17 mouse cellular contexts compared by ENCODE assay signal in genomic region chr8:110944276-110944876, GRCm38 (mm10). TPM values are rescaled to one million over a fixed set of nuclear protein-coding genes. Genes with fewer than 3 reads are reported as not detected.
DNase-seq lines count a peak whose midpoint lies in the region; ATAC-seq and TF ChIP-seq lines count a peak whose summit lies in the region.
"Had no signal": no experiment of that assay in that cellular context is flagged by ENCODE, and none has a peak within 500 bp of the region (broad histone marks: within the 10 kb centered on the region; RNA-seq: fewer than 3 reads in every experiment).

No protein-coding gene starts in this region.

- WGBS in heart, embryonic 10.5 days, result 79% methylated on average over 7 of the region's 7 CpGs
- WGBS in heart, embryonic 13.5 days, result 76% methylated on average over 7 of the region's 7 CpGs

- ATAC-seq in heart, embryonic 13.5 days (ENCODE audit: extremely low read depth, insufficient number of reproducible peaks, low FRiP score, low TSS enrichment), result no peak
- ATAC-seq in CD4-positive, CD25-positive, alpha-beta regulatory T cell, adult 4 months, result no peak
- ATAC-seq: intestine, postnatal 0 days had no signal

- peak overlapping the region; percentile 33; the same call in 1 of the 2 replicates for H3K9ac ChIP-seq in heart, embryonic 13.5 days
- H3K9ac ChIP-seq: embryonic facial prominence, embryonic 13.5 days; hindbrain, embryonic 12.5 days; lung, embryonic 14.5 days; neural tube, embryonic 13.5 days had no signal

- peaks cover 57% of the 10 kb centered on the region for H3K4me1 ChIP-seq in heart, embryonic 10.5 days
- peaks cover 76% of the 10 kb centered on the region for H3K4me1 ChIP-seq in heart, embryonic 13.5 days

- no peak for TF ChIP-seq POLR2A in myocyte (IDR thresholded peaks at IDR 0.05; ENCODE audit: insufficient read length, low read depth)

- peak overlapping the region; percentile 62; the same call in 1 of the 2 replicates for H3K27ac ChIP-seq in heart, embryonic 10.5 days
- H3K27ac ChIP-seq in heart, embryonic 13.5 days (replicated peaks), result peak overlapping the region; percentile 78
- H3K27ac ChIP-seq: embryonic facial prominence, embryonic 13.5 days; hindbrain, embryonic 12.5 days; neural tube, embryonic 13.5 days had no signal

- H3K79me2 ChIP-seq in myocyte (ENCODE audit: control insufficient read depth, insufficient read depth), result peaks cover 19% of the 10 kb centered on the region

- H3K4me2 ChIP-seq in heart, embryonic 13.5 days, result peak overlapping the region; percentile 28; the same call in 1 of the 2 replicates
- peak overlapping the region; percentile 18 for H3K4me2 ChIP-seq in myocyte (ENCODE audit: low read depth)
- H3K4me2 ChIP-seq: embryonic facial prominence, embryonic 13.5 days; hindbrain, embryonic 12.5 days; liver, embryonic 11.5 days; lung, embryonic 14.5 days; neural tube, embryonic 13.5 days had no signal

- H3K36me3 ChIP-seq in heart, embryonic 10.5 days, result 0 out of 2 replicates have a peak, but pooled peaks cover 2% of the 10 kb centered on the region
- H3K36me3 ChIP-seq in heart, embryonic 13.5 days, result no peaks in the 10 kb centered on the region
- no peaks in the 10 kb centered on the region for H3K36me3 ChIP-seq in myocyte (ENCODE audit: control insufficient read depth, insufficient read depth)
- H3K36me3 ChIP-seq: hindbrain, embryonic 12.5 days; neural tube, embryonic 13.5 days had no signal

- no peaks in the 10 kb centered on the region for H3K9me3 ChIP-seq in heart, embryonic 10.5 days
- H3K9me3 ChIP-seq in heart, embryonic 13.5 days, result no peaks in the 10 kb centered on the region
- H3K9me3 ChIP-seq: embryonic facial prominence, embryonic 13.5 days; hindbrain, embryonic 12.5 days; megakaryocyte, embryonic 14.5 days; neural tube, embryonic 13.5 days had no signal

- H3ac ChIP-seq in myocyte (ENCODE audit: control insufficient read depth, insufficient read length), result no peak overlapping the region

- DNase-seq in heart, embryonic 10.5 days (ENCODE audit: low spot score), result no peak
- no peak for DNase-seq in heart, postnatal 4 days
- DNase-seq in NIH3T3 (ENCODE audit: low read depth), result peak; percentile 92
- no peak for DNase-seq in layer of hippocampus, postnatal 25 days (ENCODE audit: extremely low spot score in 1 of 2, low spot score in 1 of 2)
- DNase-seq: cerebellum, postnatal 36 days; kidney, postnatal 14 days; left cerebral cortex, postnatal 4 days; lung, embryonic 14.5 days had no signal

- H3K4me3 ChIP-seq in heart, embryonic 10.5 days, result no peak overlapping the region
- H3K4me3 ChIP-seq in heart, embryonic 13.5 days, result no peak overlapping the region
- H3K4me3 ChIP-seq in myocyte, result no peak overlapping the region
- H3K4me3 ChIP-seq: embryonic facial prominence, embryonic 13.5 days; hindbrain, embryonic 12.5 days; megakaryocyte, embryonic 14.5 days; neural tube, embryonic 13.5 days had no signal

- no peaks in the 10 kb centered on the region for H3K27me3 ChIP-seq in heart, embryonic 10.5 days (ENCODE audit: insufficient read depth, poor library complexity, severe bottlenecking)
- H3K27me3 ChIP-seq in heart, embryonic 13.5 days (replicated peaks), result no peaks in the 10 kb centered on the region
- no peaks in the 10 kb centered on the region for H3K27me3 ChIP-seq in myocyte (ENCODE audit: control insufficient read depth, insufficient read depth, insufficient read length)
- H3K27me3 ChIP-seq: embryonic facial prominence, embryonic 13.5 days; hindbrain, embryonic 12.5 days; megakaryocyte, embryonic 14.5 days; neural tube, embryonic 13.5 days had no signal

TF ChIP-seq in myocyte, 11 proteins besides CTCF, POLR2A, EP300 and RAD21:
- TF ChIP-seq POLR2AphosphoS2 (IDR thresholded peaks at IDR 0.05; ENCODE audit: insufficient read length, low read depth), result no peak
- no peak for TF ChIP-seq MYOD1 (IDR thresholded peaks at IDR 0.05; ENCODE audit: control insufficient read depth in 1 of 3, insufficient read length in 2 of 3, low read depth in 2 of 3)
- no peak for TF ChIP-seq TCF12 (IDR thresholded peaks at IDR 0.05; ENCODE audit: insufficient read depth, poor library complexity, severe bottlenecking)
- no peak for TF ChIP-seq TCF3 (IDR thresholded peaks at IDR 0.05; ENCODE audit: insufficient read length, low read depth)
- TF ChIP-seq MAX (IDR thresholded peaks at IDR 0.05; ENCODE audit: low read depth), result no peak
- no peak for TF ChIP-seq USF1 (IDR thresholded peaks at IDR 0.05; ENCODE audit: low read depth)
- TF ChIP-seq REST (IDR thresholded peaks at IDR 0.05; ENCODE audit: insufficient read depth, insufficient read length), result no peak
- TF ChIP-seq CEBPB (IDR thresholded peaks at IDR 0.05; ENCODE audit: insufficient read depth, poor library complexity, severe bottlenecking), result no peak
- no peak for TF ChIP-seq MYOG (IDR thresholded peaks at IDR 0.05; ENCODE audit: control insufficient read depth in 1 of 3, insufficient read depth in 1 of 3, insufficient read length in 2 of 3, low read depth in 2 of 3)
- no peak for TF ChIP-seq E2F4 (IDR thresholded peaks at IDR 0.05; ENCODE audit: insufficient read depth)
- TF ChIP-seq SRF (IDR thresholded peaks at IDR 0.05; ENCODE audit: control insufficient read depth, insufficient read length, low read depth), result no peak

RNA-seq across cellular contexts. Expression of gene St3gal2, which starts 24.7 kb away (rescaled TPM):
- polyA plus RNA-seq in heart, embryonic 10.5 days (2016; fragmentation: Nextera tagmentation; extraction: Ambion mirVana), result 23.2 and 30.2 TPM in 2 replicates
- 10 to 100 TPM; 36.7 to 38.2 TPM for total RNA-seq in heart, postnatal 4 days (2021)
- polyA plus RNA-seq in heart, embryonic 13.5 days (2015; fragmentation: Nextera tagmentation; extraction: Ambion mirVana), result 16.2 and 16.4 TPM in 2 replicates
- polyA plus RNA-seq in myocyte (2012; fragmentation: generic; extraction: Trizol), result 39.7 TPM
- polyA plus RNA-seq in CD4-positive, CD25-positive, alpha-beta regulatory T cell, adult 4 months (2017; shearing (Covaris generic)), result 10 to 100 TPM in 1 of 2 experiments, 1 to 10 TPM in 1; 7.5 to 12.4 TPM
- 100 to 1,000 TPM in 1 of 2 experiments, 10 to 100 TPM in 1; 95.8 to 101 TPM for total RNA-seq in layer of hippocampus, postnatal 25 days (2021)

RNA-seq across cellular contexts. Expression of gene Fuk, which starts 42.1 kb away (rescaled TPM):
- 10.4 and 11.2 TPM in 2 replicates for polyA plus RNA-seq in heart, embryonic 10.5 days (2016; fragmentation: Nextera tagmentation; extraction: Ambion mirVana)
- total RNA-seq in heart, postnatal 4 days (2021), result 1 to 10 TPM; 6.6 to 6.9 TPM
- 6.8 and 7.1 TPM in 2 replicates for polyA plus RNA-seq in heart, embryonic 13.5 days (2015; fragmentation: Nextera tagmentation; extraction: Ambion mirVana)
- 7.2 TPM for polyA plus RNA-seq in myocyte (2012; fragmentation: generic; extraction: Trizol)
- 1 to 10 TPM; 1.3 to 2.4 TPM for polyA plus RNA-seq in CD4-positive, CD25-positive, alpha-beta regulatory T cell, adult 4 months (2017; shearing (Covaris generic))
- total RNA-seq in layer of hippocampus, postnatal 25 days (2021), result 10 to 100 TPM; 20.9 to 23.1 TPM

RNA-seq across cellular contexts. Expression of gene Ddx19a, which starts 53.2 kb away (rescaled TPM):
- 18.8 and 23.5 TPM in 2 replicates for polyA plus RNA-seq in heart, embryonic 10.5 days (2016; fragmentation: Nextera tagmentation; extraction: Ambion mirVana)
- total RNA-seq in heart, postnatal 4 days (2021), result 10 to 100 TPM; 46.5 to 49.7 TPM
- 11.5 and 12.3 TPM in 2 replicates for polyA plus RNA-seq in heart, embryonic 13.5 days (2015; fragmentation: Nextera tagmentation; extraction: Ambion mirVana)
- 32.5 TPM for polyA plus RNA-seq in myocyte (2012; fragmentation: generic; extraction: Trizol)
- polyA plus RNA-seq in CD4-positive, CD25-positive, alpha-beta regulatory T cell, adult 4 months (2017; shearing (Covaris generic)), result 10 to 100 TPM; 13.8 to 13.9 TPM
- total RNA-seq in layer of hippocampus, postnatal 25 days (2021), result 10 to 100 TPM; 26.4 to 32.6 TPM
